ENCODE assay signal across 22 mouse cellular contexts in the genomic region with DNA sequence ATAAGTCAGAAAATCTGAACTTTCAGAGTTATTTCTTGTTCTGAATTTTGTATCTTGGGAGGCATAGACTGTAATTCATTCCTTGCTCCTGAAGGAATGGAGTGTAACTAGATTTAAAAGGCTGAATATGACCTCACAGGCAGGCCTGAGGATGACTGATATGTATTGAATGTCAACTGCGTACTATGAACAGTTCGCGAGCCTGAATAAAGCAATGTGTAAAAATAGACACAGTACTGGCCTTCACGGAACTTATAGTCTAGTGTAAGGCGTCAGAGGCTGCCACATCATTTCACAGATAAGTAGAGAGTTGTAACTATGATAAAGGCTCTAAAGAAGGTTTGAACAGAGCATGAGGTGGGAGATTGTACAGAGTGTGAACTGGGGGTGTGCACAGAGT. TPM values are rescaled to one million over a fixed set of nuclear protein-coding genes. Genes with fewer than 3 reads are reported as not detected.
DNase-seq lines count a peak whose midpoint lies in the region; ATAC-seq and TF ChIP-seq lines count a peak whose summit lies in the region.
"Had no signal": no experiment of that assay in that cellular context is flagged by ENCODE, and none has a peak within 500 bp of the region (broad histone marks: within the 10 kb centered on the region; RNA-seq: fewer than 3 reads in every experiment).

No protein-coding gene starts in this region.

- intact Hi-C loops in heart, adult 2 months (cut with DNase I): no loop called here

- peak; percentile 34; the same call in 1 of the 2 replicates for ATAC-seq in frontal cortex, adult (ENCODE audit: low TSS enrichment)
- no peak for ATAC-seq in heart, embryonic 14.5 days (ENCODE audit: insufficient number of reproducible peaks, insufficient read depth, low FRiP score, low read depth)
- ATAC-seq: CD4-positive, CD25-positive, alpha-beta regulatory T cell, adult 4 months; forebrain, embryonic 13.5 days; forebrain, postnatal 0 days; hindbrain, postnatal 0 days had no signal

- no peaks in the 10 kb centered on the region for H3K4me1 ChIP-seq in heart, adult 2 months (ENCODE audit: control insufficient read depth, insufficient read depth, low read length)
- H3K4me1 ChIP-seq in heart, embryonic 14.5 days (ENCODE audit: control insufficient read depth in 2 of 2, insufficient read depth in 2 of 2, low read length in 2 of 2): peaks cover 6 to 17% of the 10 kb centered on the region in 2 experiments
- H3K4me1 ChIP-seq: embryonic facial prominence, embryonic 10.5 days; forebrain, embryonic 13.5 days; hindbrain, embryonic 13.5 days had no signal

- TF ChIP-seq EP300 in heart, adult 2 months (IDR thresholded peaks at IDR 0.05; ENCODE audit: insufficient read depth, low read depth, low read length): no peak

- H3K36me3 ChIP-seq in heart, adult 2 months (ENCODE audit: control insufficient read depth, insufficient read depth, low read length): no peaks in the 10 kb centered on the region
- H3K36me3 ChIP-seq in heart, embryonic 14.5 days (ENCODE audit: control insufficient read depth, insufficient read depth, low read length): no peaks in the 10 kb centered on the region
- H3K36me3 ChIP-seq: embryonic facial prominence, embryonic 10.5 days; G1E; hindbrain, embryonic 13.5 days had no signal

- no peak overlapping the region for H3K4me2 ChIP-seq in heart, embryonic 14.5 days (ENCODE audit: low read length)
- H3K4me2 ChIP-seq: forebrain, embryonic 13.5 days; hindbrain, embryonic 13.5 days had no signal

- H3K27me3 ChIP-seq in heart, adult 2 months (ENCODE audit: control insufficient read depth, insufficient read depth, low read length): no peaks in the 10 kb centered on the region
- H3K27me3 ChIP-seq in heart, embryonic 14.5 days (ENCODE audit: control insufficient read depth, insufficient read depth, low read length): no peaks in the 10 kb centered on the region
- H3K27me3 ChIP-seq: forebrain, embryonic 13.5 days; hindbrain, embryonic 13.5 days had no signal

- no peak overlapping the region for H3K4me3 ChIP-seq in heart, adult 2 months
- no peak overlapping the region for H3K4me3 ChIP-seq in heart, embryonic 14.5 days (ENCODE audit: control insufficient read depth in 1 of 2, insufficient read depth in 1 of 2, low read depth in 1 of 2, low read length in 2 of 2)
- H3K4me3 ChIP-seq: embryonic facial prominence, embryonic 10.5 days; forebrain, embryonic 13.5 days; hindbrain, embryonic 13.5 days had no signal

- 56% methylated on average over 5 of the region's 5 CpGs for WGBS in heart, adult 2 months
- 23% methylated on average over 5 of the region's 5 CpGs for WGBS in heart, embryonic 14.5 days

- no peaks in the 10 kb centered on the region for H3K79me2 ChIP-seq in heart, adult 2 months (replicated peaks; ENCODE audit: control insufficient read depth, insufficient read depth, low read length)

- no peaks in the 10 kb centered on the region for H3K9me3 ChIP-seq in heart, embryonic 14.5 days (ENCODE audit: control insufficient read depth, low read length)
- H3K9me3 ChIP-seq: embryonic facial prominence, embryonic 10.5 days; forebrain, embryonic 13.5 days; hindbrain, embryonic 13.5 days had no signal

- TF ChIP-seq POLR2A in heart, adult 2 months (IDR thresholded peaks at IDR 0.05; ENCODE audit: insufficient read depth, low read depth, low read length): no peak

- no peak overlapping the region for H3K9ac ChIP-seq in heart, adult 2 months (ENCODE audit: low read depth, low read length)
- H3K9ac ChIP-seq in heart, embryonic 14.5 days (ENCODE audit: low read length): no peak overlapping the region
- H3K9ac ChIP-seq: forebrain, embryonic 13.5 days; forebrain, postnatal 0 days; hindbrain, embryonic 13.5 days had no signal

- TF ChIP-seq CTCF in heart, adult 2 months (IDR thresholded peaks at IDR 0.05): no peak

- H3K27ac ChIP-seq in heart, adult 2 months: peak overlapping the region; percentile 9; the same call in 1 of the 2 replicates
- peak overlapping the region; percentile 70 to 73 for H3K27ac ChIP-seq in heart, embryonic 14.5 days (replicated peaks in 1 of 2; ENCODE audit: control insufficient read depth in 1 of 2, insufficient read depth in 1 of 2, low read depth in 2 of 2, low read length in 2 of 2)
- H3K27ac ChIP-seq: embryonic facial prominence, embryonic 10.5 days; forebrain, embryonic 13.5 days; hindbrain, embryonic 13.5 days; hindbrain, postnatal 0 days; kidney, postnatal 0 days had no signal

- DNase-seq in frontal cortex, postnatal 36 days (ENCODE audit: low spot score in 2 of 2): no peak
- no peak for DNase-seq in heart, adult 2 months
- DNase-seq in heart, postnatal 4 days: no peak
- DNase-seq in heart, adult 18-20 months: no peak
- peak; percentile 73 for DNase-seq in skeletal muscle tissue, adult 2 months (ENCODE audit: low read depth, low spot score)
- DNase-seq: adrenal gland, adult 8-10 months; adrenal gland, postnatal 36 days; B cell, adult 2 months; cerebellum, adult 2 months; cerebellum, postnatal 10 days; forebrain, postnatal 0 days; gastrocnemius, postnatal 25 days had no signal

RNA-seq across cellular contexts. Expression of gene Dpt, which starts 10.3 kb away (rescaled TPM):
- total RNA-seq in heart, adult 2 months (2021): 100 to 1,000 TPM in 1 of 2 experiments, 10 to 100 TPM in 1; 89.3 to 108 TPM
- polyA plus RNA-seq in heart, adult 2 months (2012; rRNA removed): 69.7 and 129 TPM in 2 replicates
- 100 to 1,000 TPM; 164 to 204 TPM for total RNA-seq in heart, postnatal 4 days (2021)
- polyA plus RNA-seq in heart, embryonic 14.5 days (2014; fragmentation: Nextera tagmentation; extraction: Ambion mirVana): 18.6 and 21.2 TPM in 2 replicates
- 10 to 100 TPM; 86.1 to 90.5 TPM for total RNA-seq in heart, adult 18-20 months (2021)
- total RNA-seq: forebrain, postnatal 0 days; G1E; hematopoietic stem cell, adult 5-6 weeks had no signal
- polyA plus RNA-seq: forebrain, embryonic 13.5 days; G1E had no signal
